Mouse (Mus musculus): ENCODE data around the gene Izumo1r. TPM values are rescaled to one million over a fixed set of nuclear protein-coding genes. Genes with fewer than 3 reads are reported as not detected.

Izumo1r gene
- total RNA-seq, 2 experiments from 2014 or later = not detected

DNA sequence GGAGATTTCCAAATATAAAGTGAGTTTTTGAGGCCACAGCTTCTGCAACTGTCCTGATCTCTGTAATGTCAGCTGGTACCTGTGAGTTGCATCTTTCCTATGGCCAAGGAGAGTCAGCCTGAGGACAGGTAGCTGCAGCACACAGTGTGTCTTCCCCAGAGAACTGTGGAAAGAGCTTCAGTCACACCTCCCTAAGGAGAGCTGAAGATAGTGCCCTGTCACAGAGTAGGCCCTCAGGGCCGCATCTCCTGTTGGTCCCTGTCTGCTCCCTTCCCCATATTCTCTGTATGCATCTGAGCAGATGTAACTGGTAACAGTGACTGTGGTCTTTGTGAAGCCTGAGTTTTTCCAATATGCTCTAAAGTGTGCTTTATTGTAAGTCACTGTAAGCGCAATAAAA is 33.4 kb downstream of the Izumo1r start:
- DNase-seq (ENCODE audit: low spot score in 2 of 2) = no peak

- no peak for DNase-seq (ENCODE audit: low spot score in 2 of 2)
Measured at GRCm38 (mm10) chr9:14868326-14868725, 35.4 kb downstream of the Izumo1r start.

GRCm38 (mm10) chr9:14866957-14867356 is 36.8 kb downstream of the Izumo1r start:
- DNase-seq (ENCODE audit: low spot score in 2 of 2) = peak; percentile 53 to 65

GRCm38 (mm10) chr9:14864726-14865125 is 39.0 kb downstream of the Izumo1r start:
- no peak for DNase-seq (ENCODE audit: low spot score in 2 of 2)

DNA sequence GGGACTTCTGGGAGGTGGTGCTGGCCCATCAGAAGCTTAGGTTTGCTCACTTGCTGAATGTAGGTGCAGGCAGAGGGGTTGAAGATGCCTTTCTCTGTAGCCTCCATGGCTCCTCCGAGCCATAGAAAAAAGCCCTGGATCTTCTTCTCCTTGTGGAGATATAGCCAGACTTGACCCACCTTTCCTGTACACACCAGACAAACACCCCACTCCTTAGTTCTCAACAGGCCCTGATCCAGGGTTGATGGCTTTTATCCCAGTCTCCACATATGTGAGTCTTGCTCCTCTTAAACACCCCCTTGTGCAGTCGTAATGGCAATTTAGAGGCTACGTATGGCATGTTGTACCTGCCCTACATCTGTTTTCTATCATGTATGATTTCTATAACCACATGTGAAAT is 40.6 kb downstream of the Izumo1r start:
- no peak for DNase-seq (ENCODE audit: low spot score in 2 of 2)

DNA sequence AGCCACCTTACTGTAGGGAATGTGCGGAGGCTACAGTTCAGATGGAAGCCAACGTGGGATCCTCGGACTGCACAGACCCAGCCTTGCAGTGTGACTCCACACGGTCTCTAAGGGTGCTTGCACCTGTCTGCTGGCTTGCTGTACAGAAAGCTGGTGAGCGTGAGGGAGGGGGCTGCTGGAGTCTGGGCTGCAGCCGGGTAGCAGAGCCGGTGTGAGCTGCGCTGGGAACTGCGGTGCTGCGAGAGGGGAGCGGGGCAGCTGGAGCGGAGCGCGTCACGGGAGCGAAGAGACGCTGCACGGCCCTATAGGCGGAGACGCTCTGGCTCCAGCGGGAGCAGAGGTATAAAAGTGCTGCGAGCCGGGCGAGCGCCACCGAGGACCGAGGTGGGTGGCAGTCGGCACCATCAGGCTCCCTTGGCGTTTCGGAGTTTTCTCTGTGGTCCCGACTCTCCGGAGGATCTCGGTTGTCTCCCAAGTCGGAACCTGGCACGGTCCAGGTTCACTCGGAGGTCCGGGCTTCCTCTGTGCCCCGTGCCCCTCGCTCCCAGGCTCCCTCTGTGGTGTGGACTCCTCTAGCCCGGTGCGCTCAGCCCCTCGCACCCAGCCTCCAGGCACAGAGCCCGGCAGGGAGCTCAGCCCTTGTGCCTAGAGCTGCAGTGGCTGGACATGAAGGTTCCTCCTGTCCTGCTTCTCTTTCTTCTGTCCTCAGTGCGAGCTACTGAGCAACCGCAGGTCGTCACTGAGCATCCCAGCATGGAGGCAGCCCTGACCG is 43.7 kb downstream of the Izumo1r start, which contains the start of gene Gpr83:
TSS of gene Gpr83 (plus strand) at position 343 of the 772 bp plus-strand sequence.
- no peak for DNase-seq (ENCODE audit: low spot score in 2 of 2)

DNA sequence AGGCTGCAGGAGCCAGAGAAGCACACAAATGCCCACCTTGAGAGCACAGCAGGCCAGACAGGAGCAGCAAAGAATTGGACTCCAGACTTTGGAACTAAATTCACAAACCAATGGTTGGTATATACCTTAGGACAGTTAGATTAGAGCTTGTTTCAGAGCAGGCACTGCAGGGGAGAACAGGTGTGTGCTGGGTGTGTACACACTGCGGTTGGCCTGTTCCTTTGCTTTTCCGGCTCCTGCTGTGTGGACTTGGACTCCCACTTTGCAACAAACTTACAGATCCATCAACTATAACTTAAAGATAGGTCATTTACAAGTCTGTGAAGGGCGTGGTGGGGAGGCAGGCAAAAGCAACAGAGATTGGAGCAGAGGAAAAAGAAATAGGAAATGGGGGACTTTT is 45.0 kb downstream of the Izumo1r start:
- DNase-seq (ENCODE audit: low spot score in 2 of 2) = no peak

DNA sequence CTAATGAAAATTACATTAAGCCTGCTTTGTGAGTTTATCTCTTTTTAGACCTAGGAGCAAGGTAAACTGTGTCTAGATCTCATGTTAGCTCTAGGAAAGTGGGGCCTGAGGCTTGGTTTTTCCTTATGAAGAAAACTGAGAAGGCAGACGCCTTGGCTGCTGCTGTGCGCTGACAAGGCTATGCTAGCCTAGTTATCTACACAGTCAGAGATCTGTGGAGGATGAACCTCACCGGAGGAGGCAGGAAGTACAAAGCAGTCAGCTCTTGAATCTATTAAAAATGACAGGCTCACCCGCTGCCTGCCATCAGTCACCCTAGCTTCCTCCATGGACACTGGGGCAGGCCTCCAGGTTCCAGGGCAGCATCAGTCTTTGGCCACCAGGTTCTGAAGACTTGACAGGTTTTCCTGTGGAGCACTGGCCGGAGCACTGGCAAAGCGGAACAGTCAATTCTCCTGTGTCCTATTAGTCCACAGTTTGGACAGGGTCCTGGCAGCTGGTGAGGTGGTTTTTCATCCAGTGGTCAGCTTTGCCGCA is 45.5 kb downstream of the Izumo1r start:
- DNase-seq (ENCODE audit: low spot score in 2 of 2) = no peak

- no peak for DNase-seq (ENCODE audit: low spot score in 2 of 2)
Measured at GRCm38 (mm10) chr9:14856922-14857654, 46.7 kb downstream of the Izumo1r start.

- no peak for DNase-seq (ENCODE audit: low spot score in 2 of 2)
Measured at GRCm38 (mm10) chr9:14854585-14854984, 49.2 kb downstream of the Izumo1r start.

DNA sequence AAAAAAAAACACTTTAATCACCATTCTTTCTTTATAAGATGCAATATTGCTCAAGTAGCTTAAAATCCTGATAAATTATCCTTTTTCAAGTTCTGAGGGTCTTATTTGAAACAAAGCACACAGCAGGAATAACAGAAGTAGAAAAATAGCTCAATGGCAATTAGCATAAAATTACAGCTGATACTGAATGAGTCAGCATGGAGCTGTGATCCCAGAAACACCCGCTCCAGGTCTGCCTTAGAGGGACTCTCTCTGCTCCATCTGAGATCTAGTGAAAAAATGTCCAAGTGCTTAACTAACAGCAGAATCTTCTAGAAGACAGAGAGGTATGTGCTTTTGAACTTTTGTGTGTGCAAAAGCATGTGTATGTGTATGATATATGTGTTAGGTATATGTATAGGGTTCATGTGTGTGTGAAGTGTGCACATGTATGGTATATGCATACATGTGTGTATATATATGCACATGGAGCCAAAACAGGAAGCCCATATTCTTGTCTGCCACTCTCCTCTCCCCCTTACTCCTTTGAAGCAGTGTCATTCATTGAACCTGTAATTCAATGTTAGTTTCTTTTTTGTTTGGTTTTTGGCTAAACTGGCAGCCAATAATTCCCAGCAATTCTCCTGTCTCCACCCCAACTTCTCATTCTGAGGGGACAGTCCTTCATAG is 55.3 kb downstream of the Izumo1r start:
- DNase-seq (ENCODE audit: low spot score in 2 of 2) = peak in 1 of 2 experiments; percentile 28

GRCm38 (mm10) chr9:14846428-14846827 is 57.3 kb downstream of the Izumo1r start:
- no peak for DNase-seq (ENCODE audit: low spot score in 2 of 2)

DNA sequence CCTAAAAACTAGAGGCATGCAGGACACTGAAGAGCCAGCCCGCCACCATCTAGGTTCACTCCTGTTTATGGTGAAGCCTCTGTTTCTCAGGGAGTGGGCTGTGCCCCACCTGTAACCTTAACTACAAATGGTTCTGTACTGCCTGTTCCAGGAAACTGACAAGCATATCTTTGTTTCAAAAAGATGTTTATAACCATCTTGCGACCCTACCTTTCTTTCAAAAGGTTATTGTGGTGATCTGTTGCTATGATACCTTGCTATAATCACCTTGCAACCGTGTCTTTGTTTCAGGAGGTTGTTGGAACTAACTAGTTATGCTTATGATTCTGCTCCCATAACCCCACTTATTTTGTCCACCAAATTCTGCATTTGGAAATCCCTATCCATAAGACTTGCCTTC is 59.8 kb downstream of the Izumo1r start:
- DNase-seq (ENCODE audit: low spot score in 2 of 2) = no peak

DNA sequence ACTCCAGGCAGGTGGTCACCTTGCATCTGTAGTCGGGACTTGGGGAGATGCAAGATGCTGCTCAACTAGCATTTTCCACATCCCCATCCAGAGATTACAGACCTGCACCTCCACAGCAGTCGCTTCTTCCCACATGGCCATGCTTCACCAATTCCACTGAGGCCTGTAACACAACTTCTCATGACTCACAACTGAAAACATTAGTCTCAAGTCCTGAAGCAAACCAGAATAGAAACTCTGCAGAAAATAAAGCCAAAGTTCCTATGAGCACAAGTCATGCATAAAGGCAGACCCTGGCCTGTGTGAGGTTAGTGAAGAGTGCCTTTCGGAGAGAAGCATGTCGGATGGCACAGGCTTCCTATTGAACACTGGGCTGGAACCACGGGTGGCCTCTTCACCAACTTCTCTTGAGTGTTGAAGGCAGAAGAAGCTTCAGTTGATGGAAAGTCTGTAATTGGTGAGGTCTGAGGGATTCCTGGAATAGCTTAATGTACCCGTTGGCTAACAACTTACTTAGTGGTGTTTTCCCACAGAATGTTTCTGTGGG is 60.4 kb downstream of the Izumo1r start:
- no peak for DNase-seq (ENCODE audit: low spot score in 2 of 2)

- no peak for DNase-seq (ENCODE audit: low spot score in 2 of 2)
Measured at GRCm38 (mm10) chr9:14841878-14842761, 61.6 kb downstream of the Izumo1r start.

DNA sequence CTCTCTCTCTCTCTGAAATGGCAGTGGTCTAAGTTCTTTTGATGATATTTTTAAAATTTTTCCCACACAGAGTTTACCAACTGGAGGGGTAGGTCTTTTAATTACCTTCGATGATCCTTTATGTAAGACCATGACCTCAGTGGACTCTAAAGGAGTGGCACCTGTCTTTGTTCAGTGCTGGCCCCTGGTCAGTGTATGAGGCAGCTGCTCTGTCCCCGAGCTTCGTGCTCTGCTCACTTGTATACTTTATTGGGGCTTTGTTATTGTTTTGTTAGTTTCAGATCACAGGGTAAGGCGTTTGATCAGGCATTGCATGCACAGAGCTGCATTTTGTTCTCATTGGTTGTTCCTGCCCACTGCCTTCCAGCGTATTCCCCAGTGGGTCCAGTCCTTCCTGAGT is 63.8 kb downstream of the Izumo1r start:
- no peak for DNase-seq (ENCODE audit: low spot score in 2 of 2)

- DNase-seq (ENCODE audit: low spot score in 2 of 2) = no peak
Measured at GRCm38 (mm10) chr9:14839527-14839926, 64.2 kb downstream of the Izumo1r start.
